Mouse (Mus musculus): ENCODE data around the gene Parp12.
A peak's percentile ranks its signal among the peaks of the same experiment; 100 is the strongest.

Parp12 gene

GRCm38 (mm10) chr6:39117584-39118455, at the start of gene Parp12:
Gene Parp12 (minus strand): TSS chr6:39118349.
- peak; percentile 61 for DNase-seq (ENCODE audit: low read depth, low spot score)

- no peak for DNase-seq (ENCODE audit: low read depth, low spot score)
Measured at GRCm38 (mm10) chr6:39164891-39165290, 46.7 kb upstream of the Parp12 start.

GRCm38 (mm10) chr6:39161975-39162374, 43.8 kb upstream of the Parp12 start:
- DNase-seq (ENCODE audit: low read depth, low spot score), result no peak

- no peak for DNase-seq (ENCODE audit: low read depth, low spot score)
Measured at GRCm38 (mm10) chr6:39146041-39146440, 27.9 kb upstream of the Parp12 start.

- DNase-seq (ENCODE audit: low read depth, low spot score), result no peak
Measured at GRCm38 (mm10) chr6:39132556-39132955, 14.4 kb upstream of the Parp12 start.

- DNase-seq (ENCODE audit: low read depth, low spot score), result no peak
Measured at GRCm38 (mm10) chr6:39131480-39131879, 13.3 kb upstream of the Parp12 start.

- no peak for DNase-seq (ENCODE audit: low read depth, low spot score)
Measured at GRCm38 (mm10) chr6:39124719-39125118, 6.6 kb upstream of the Parp12 start.

GRCm38 (mm10) chr6:39120685-39121084, 2.5 kb upstream of the Parp12 start:
- no peak for DNase-seq (ENCODE audit: low read depth, low spot score)

- DNase-seq (ENCODE audit: low read depth, low spot score), result no peak
Measured at GRCm38 (mm10) chr6:39118456-39118881, 320 bp upstream of the Parp12 start.

- no peak for DNase-seq (ENCODE audit: low read depth, low spot score)
Measured at GRCm38 (mm10) chr6:39115438-39115837, 2.7 kb downstream of the Parp12 start.

GRCm38 (mm10) chr6:39113141-39113540, 5.0 kb downstream of the Parp12 start:
- DNase-seq (ENCODE audit: low read depth, low spot score), result no peak

- DNase-seq (ENCODE audit: low read depth, low spot score), result no peak
Measured at GRCm38 (mm10) chr6:39112701-39113100, 5.4 kb downstream of the Parp12 start.

- DNase-seq (ENCODE audit: low read depth, low spot score), result no peak
Measured at GRCm38 (mm10) chr6:39106812-39107211, 11.3 kb downstream of the Parp12 start.

- DNase-seq (ENCODE audit: low read depth, low spot score), result no peak
Measured at GRCm38 (mm10) chr6:39104631-39105030, 13.5 kb downstream of the Parp12 start.

- DNase-seq (ENCODE audit: low read depth, low spot score), result no peak
Measured at GRCm38 (mm10) chr6:39076498-39076897, 41.7 kb downstream of the Parp12 start.

- no peak for DNase-seq (ENCODE audit: low read depth, low spot score)
Measured at GRCm38 (mm10) chr6:39074186-39074585, 44.0 kb downstream of the Parp12 start.

GRCm38 (mm10) chr6:39072664-39073063, 45.5 kb downstream of the Parp12 start:
- no peak for DNase-seq (ENCODE audit: low read depth, low spot score)

- peak; percentile 58 for DNase-seq (ENCODE audit: low read depth, low spot score)
Measured at GRCm38 (mm10) chr6:39066935-39067578, 51.1 kb downstream of the Parp12 start.

- DNase-seq (ENCODE audit: low read depth, low spot score), result no peak
Measured at GRCm38 (mm10) chr6:39063541-39063940, 54.6 kb downstream of the Parp12 start.

GRCm38 (mm10) chr6:39061180-39061579, 57.0 kb downstream of the Parp12 start:
- DNase-seq (ENCODE audit: low read depth, low spot score), result no peak

GRCm38 (mm10) chr6:39059547-39060497, 58.3 kb downstream of the Parp12 start:
- no peak for DNase-seq (ENCODE audit: low read depth, low spot score)

- no peak for DNase-seq (ENCODE audit: low read depth, low spot score)
Measured at GRCm38 (mm10) chr6:39058936-39059335, 59.2 kb downstream of the Parp12 start.
